Mouse (Mus musculus): ENCODE results near the gene Zfp3. TPM values are rescaled to one million over a fixed set of nuclear protein-coding genes. Genes with fewer than 3 reads are reported as not detected.

Zfp3 gene
- 4.0 and 4.2 TPM in 2 replicates for polyA plus RNA-seq (2014; fragmentation: Nextera tagmentation; extraction: Ambion mirVana)

- Histone ChIP-seq H3K4me3 (ENCODE audit: low read depth, low read length) (peak within 1 kb of the TSS; percentile 69), H3K27ac (ENCODE audit: low read depth) (peak within 1 kb of the TSS; percentile 75), H3K9ac (peak within 1 kb of the TSS; percentile 75), H3K4me2 (peak within 1 kb of the TSS; percentile 82), H3K36me3 (ENCODE audit: insufficient read depth) (peaks cover 4% of the 10 kb centered on the region; the same call in 1 of the 2 replicates), H3K27me3 (ENCODE audit: insufficient read depth, low read length) (no peaks in the 10 kb centered on the region), H3K4me1 (ENCODE audit: insufficient read depth) (no peaks in the 10 kb centered on the region), H3K9me3 (ENCODE audit: low read depth, low read length) (no peaks in the 10 kb centered on the region)
- WGBS: under 1% methylated on average over 78 of the region's 78 CpGs
- no peak for TF ChIP-seq CTCF (IDR thresholded peaks at IDR 0.05; ENCODE audit: low read depth)
- peak; percentile 85 for ATAC-seq (ENCODE audit: insufficient read depth)
- DNase-seq: peak; percentile 70
Measured at GRCm38 (mm10) chr11:70763936-70764808, at the start of gene Zfp3. TSS of gene Zfp3 (plus strand) at chr11:70764209.

- DNase-seq (no peak), ATAC-seq (ENCODE audit: insufficient read depth) (no peak)
- no peak overlapping the region for H3K9ac ChIP-seq
- WGBS: 87% methylated on average over 6 of the region's 6 CpGs
- no peaks in the 10 kb centered on the region for H3K9me3 ChIP-seq (ENCODE audit: low read depth, low read length)
- H3K4me1 ChIP-seq (ENCODE audit: insufficient read depth): no peaks in the 10 kb centered on the region
- H3K4me3 ChIP-seq (ENCODE audit: low read depth, low read length): no peak overlapping the region
- no peak overlapping the region for H3K4me2 ChIP-seq
- no peak for TF ChIP-seq CTCF (IDR thresholded peaks at IDR 0.05; ENCODE audit: low read depth)
- peaks cover 88% of the 10 kb centered on the region for H3K36me3 ChIP-seq (ENCODE audit: insufficient read depth)
- no peak overlapping the region for H3K27ac ChIP-seq (ENCODE audit: low read depth)
- no peaks in the 10 kb centered on the region for H3K27me3 ChIP-seq (ENCODE audit: insufficient read depth, low read length)
Measured at GRCm38 (mm10) chr11:70715832-70716231, 48.2 kb upstream of the Zfp3 start.

- Histone ChIP-seq H3K4me3 (ENCODE audit: low read depth, low read length) (no peak overlapping the region), H3K9me3 (ENCODE audit: low read depth, low read length) (no peaks in the 10 kb centered on the region), H3K27me3 (ENCODE audit: insufficient read depth, low read length) (no peaks in the 10 kb centered on the region), H3K9ac (no peak overlapping the region), H3K4me2 (no peak overlapping the region), H3K27ac (ENCODE audit: low read depth) (no peak overlapping the region), H3K4me1 (ENCODE audit: insufficient read depth) (no peaks in the 10 kb centered on the region), H3K36me3 (ENCODE audit: insufficient read depth) (peaks cover 85% of the 10 kb centered on the region)
- TF ChIP-seq CTCF (IDR thresholded peaks at IDR 0.05; ENCODE audit: low read depth): no peak
- no peak for DNase-seq
- 75% methylated on average over 5 of the region's 5 CpGs for WGBS
- no peak for ATAC-seq (ENCODE audit: insufficient read depth)
Measured at GRCm38 (mm10) chr11:70718481-70718880, 45.5 kb upstream of the Zfp3 start.

- no peak for ATAC-seq (ENCODE audit: insufficient read depth)
- WGBS: 89% methylated on average over 3 of the region's 3 CpGs
- H3K9me3 ChIP-seq (ENCODE audit: low read depth, low read length): no peaks in the 10 kb centered on the region
- no peak overlapping the region for H3K9ac ChIP-seq
- no peaks in the 10 kb centered on the region for H3K4me1 ChIP-seq (ENCODE audit: insufficient read depth)
- no peak overlapping the region for H3K27ac ChIP-seq (ENCODE audit: low read depth)
- DNase-seq: no peak
- H3K27me3 ChIP-seq (ENCODE audit: insufficient read depth, low read length): no peaks in the 10 kb centered on the region
- H3K4me2 ChIP-seq: no peak overlapping the region
- H3K36me3 ChIP-seq (ENCODE audit: insufficient read depth): peaks cover 94% of the 10 kb centered on the region
- H3K4me3 ChIP-seq (ENCODE audit: low read depth, low read length): no peak overlapping the region
- no peak for TF ChIP-seq CTCF (IDR thresholded peaks at IDR 0.05; ENCODE audit: low read depth)
Measured at GRCm38 (mm10) chr11:70720567-70720966, 43.4 kb upstream of the Zfp3 start.

- H3K9ac ChIP-seq: no peak overlapping the region
- 97% methylated on average over 3 of the region's 3 CpGs for WGBS
- no peaks in the 10 kb centered on the region for H3K9me3 ChIP-seq (ENCODE audit: low read depth, low read length)
Measured at GRCm38 (mm10) chr11:70721072-70721471, 42.9 kb upstream of the Zfp3 start.

GRCm38 (mm10) chr11:70724706-70725105 is 39.3 kb upstream of the Zfp3 start:
- Histone ChIP-seq H3K4me1 (ENCODE audit: insufficient read depth) (no peaks in the 10 kb centered on the region), H3K9me3 (ENCODE audit: low read depth, low read length) (no peaks in the 10 kb centered on the region), H3K27ac (ENCODE audit: low read depth) (no peak overlapping the region), H3K4me3 (ENCODE audit: low read depth, low read length) (no peak overlapping the region), H3K27me3 (ENCODE audit: insufficient read depth, low read length) (no peaks in the 10 kb centered on the region), H3K9ac (no peak overlapping the region), H3K36me3 (ENCODE audit: insufficient read depth) (peaks cover 89% of the 10 kb centered on the region), H3K4me2 (no peak overlapping the region)
- no peak for TF ChIP-seq CTCF (IDR thresholded peaks at IDR 0.05; ENCODE audit: low read depth)
- ATAC-seq (ENCODE audit: insufficient read depth) (no peak), DNase-seq (no peak)
- WGBS: 91% methylated on average over 9 of the region's 9 CpGs

More at GRCm38 (mm10) chr11:70721072-70721471, 42.9 kb upstream of the Zfp3 start:
- H3K4me2 ChIP-seq: no peak overlapping the region
- no peak for ATAC-seq (ENCODE audit: insufficient read depth)
- peaks cover 95% of the 10 kb centered on the region for H3K36me3 ChIP-seq (ENCODE audit: insufficient read depth)
- DNase-seq: no peak
- no peaks in the 10 kb centered on the region for H3K27me3 ChIP-seq (ENCODE audit: insufficient read depth, low read length)
- H3K27ac ChIP-seq (ENCODE audit: low read depth): no peak overlapping the region
- no peak for TF ChIP-seq CTCF (IDR thresholded peaks at IDR 0.05; ENCODE audit: low read depth)
- H3K4me1 ChIP-seq (ENCODE audit: insufficient read depth): no peaks in the 10 kb centered on the region
- H3K4me3 ChIP-seq (ENCODE audit: low read depth, low read length): no peak overlapping the region

GRCm38 (mm10) chr11:70726585-70726984 is 37.4 kb upstream of the Zfp3 start:
- TF ChIP-seq CTCF (IDR thresholded peaks at IDR 0.05; ENCODE audit: low read depth): no peak
- H3K4me1 ChIP-seq (ENCODE audit: insufficient read depth): no peaks in the 10 kb centered on the region
- no peak overlapping the region for H3K4me2 ChIP-seq
- DNase-seq: no peak
- 92% methylated on average over 2 of the region's 2 CpGs for WGBS
- no peak overlapping the region for H3K9ac ChIP-seq
- ATAC-seq (ENCODE audit: insufficient read depth): no peak
- H3K27me3 ChIP-seq (ENCODE audit: insufficient read depth, low read length): no peaks in the 10 kb centered on the region
- peaks cover 71% of the 10 kb centered on the region for H3K36me3 ChIP-seq (ENCODE audit: insufficient read depth)
- H3K4me3 ChIP-seq (ENCODE audit: low read depth, low read length): no peak overlapping the region
- H3K9me3 ChIP-seq (ENCODE audit: low read depth, low read length): no peaks in the 10 kb centered on the region
- no peak overlapping the region for H3K27ac ChIP-seq (ENCODE audit: low read depth)

Data from lung, embryonic 14.5 days (tissue).